16 mouse cellular contexts compared by ENCODE assay signal in genomic region chr8:112269214-112269566, GRCm38 (mm10).
DNase-seq lines count a peak whose midpoint lies in the region; ATAC-seq and TF ChIP-seq lines count a peak whose summit lies in the region.
"Had no signal": no experiment of that assay in that cellular context is flagged by ENCODE, and none has a peak within 500 bp of the region (broad histone marks: within the 10 kb centered on the region; RNA-seq: fewer than 3 reads in every experiment).

No protein-coding gene starts in this region.

- peaks cover 22% of the 10 kb centered on the region for H3K4me1 ChIP-seq in forebrain, embryonic 13.5 days
- peaks cover 16% of the 10 kb centered on the region for H3K4me1 ChIP-seq in hindbrain, embryonic 10.5 days (replicated peaks)
- peaks cover 14% of the 10 kb centered on the region for H3K4me1 ChIP-seq in midbrain, embryonic 11.5 days (ENCODE audit: control insufficient read depth, insufficient read depth, low read length)
- H3K4me1 ChIP-seq in neural tube, embryonic 14.5 days (ENCODE audit: control insufficient read depth, insufficient read depth, low read length) = no peaks in the 10 kb centered on the region
- H3K4me1 ChIP-seq: heart, embryonic 13.5 days had no signal

- ATAC-seq in forebrain, embryonic 13.5 days = peak; percentile 76
- ATAC-seq in midbrain, embryonic 11.5 days (ENCODE audit: low FRiP score) = peak; percentile 74
- peak; percentile 69; the same call in 1 of the 2 replicates for ATAC-seq in neural tube, embryonic 14.5 days (ENCODE audit: low read depth)
- ATAC-seq: CD4-positive, CD25-positive, alpha-beta regulatory T cell, adult 4 months had no signal

- intact Hi-C loops in left cerebral cortex, postnatal 14 days (cut with DNase I) = no loop called here
- intact Hi-C loops in left cerebral cortex, adult 2 months (cut with DNase I) = no loop called here

- peak overlapping the region; percentile 86 for H3K27ac ChIP-seq in forebrain, embryonic 13.5 days
- H3K27ac ChIP-seq in hindbrain, embryonic 10.5 days = peak overlapping the region; percentile 66; the same call in 1 of the 2 replicates
- no peak overlapping the region; the same call in 1 of the 2 replicates for H3K27ac ChIP-seq in midbrain, embryonic 11.5 days (ENCODE audit: low read depth, low read length)
- H3K27ac ChIP-seq in neural tube, embryonic 14.5 days (ENCODE audit: low read depth, low read length) = 0 out of 2 replicates have a peak overlapping the region, but pooled peaks have one; percentile 34
- H3K27ac ChIP-seq in left cerebral cortex, adult 2 months = no peak overlapping the region
- H3K27ac ChIP-seq: heart, embryonic 13.5 days had no signal

- TF ChIP-seq CTCF in left cerebral cortex, adult 2 months (IDR thresholded peaks at IDR 0.05) = no peak

- WGBS in forebrain, embryonic 13.5 days = 4% methylated on average over 8 of the region's 8 CpGs
- WGBS in hindbrain, embryonic 10.5 days = 45% methylated on average over 8 of the region's 8 CpGs
- 32% methylated on average over 8 of the region's 8 CpGs for WGBS in midbrain, embryonic 11.5 days
- 29% methylated on average over 8 of the region's 8 CpGs for WGBS in neural tube, embryonic 14.5 days

- H3K4me2 ChIP-seq in forebrain, embryonic 13.5 days = peak overlapping the region; percentile 49
- H3K4me2 ChIP-seq in midbrain, embryonic 11.5 days = peak overlapping the region; percentile 34
- peak overlapping the region; percentile 7; the same call in 1 of the 2 replicates for H3K4me2 ChIP-seq in neural tube, embryonic 14.5 days (ENCODE audit: low read depth, low read length)
- H3K4me2 ChIP-seq: heart, embryonic 13.5 days had no signal

- H3K9me3 ChIP-seq in forebrain, embryonic 13.5 days (replicated peaks) = no peaks in the 10 kb centered on the region
- H3K9me3 ChIP-seq in hindbrain, embryonic 10.5 days = no peaks in the 10 kb centered on the region
- no peaks in the 10 kb centered on the region for H3K9me3 ChIP-seq in midbrain, embryonic 11.5 days (ENCODE audit: control insufficient read depth, low read length)
- H3K9me3 ChIP-seq in neural tube, embryonic 14.5 days (ENCODE audit: control insufficient read depth, low read length) = no peaks in the 10 kb centered on the region
- H3K9me3 ChIP-seq: heart, embryonic 13.5 days had no signal

- H3K27me3 ChIP-seq in forebrain, embryonic 13.5 days = no peaks in the 10 kb centered on the region
- H3K27me3 ChIP-seq in hindbrain, embryonic 10.5 days (ENCODE audit: insufficient read depth, poor library complexity, severe bottlenecking) = no peaks in the 10 kb centered on the region
- H3K27me3 ChIP-seq in midbrain, embryonic 11.5 days (ENCODE audit: control insufficient read depth, insufficient read depth, low read length) = no peaks in the 10 kb centered on the region
- no peaks in the 10 kb centered on the region for H3K27me3 ChIP-seq in neural tube, embryonic 14.5 days (ENCODE audit: control insufficient read depth, insufficient read depth, low read length)
- H3K27me3 ChIP-seq: heart, embryonic 13.5 days had no signal

- no peaks in the 10 kb centered on the region for H3K36me3 ChIP-seq in forebrain, embryonic 13.5 days (ENCODE audit: poor library complexity, severe bottlenecking)
- H3K36me3 ChIP-seq in hindbrain, embryonic 10.5 days = no peaks in the 10 kb centered on the region
- no peaks in the 10 kb centered on the region for H3K36me3 ChIP-seq in midbrain, embryonic 11.5 days (ENCODE audit: control insufficient read depth, insufficient read depth, low read length)
- no peaks in the 10 kb centered on the region for H3K36me3 ChIP-seq in neural tube, embryonic 14.5 days (ENCODE audit: control insufficient read depth, insufficient read depth, low read length)
- H3K36me3 ChIP-seq: heart, embryonic 13.5 days had no signal

- 0 out of 2 replicates have a peak overlapping the region, but pooled peaks have one; percentile 27 for H3K9ac ChIP-seq in forebrain, embryonic 13.5 days
- H3K9ac ChIP-seq in midbrain, embryonic 11.5 days (ENCODE audit: low read length) = no peak overlapping the region
- no peak overlapping the region for H3K9ac ChIP-seq in neural tube, embryonic 14.5 days (replicated peaks; ENCODE audit: low read depth, low read length)
- H3K9ac ChIP-seq: heart, embryonic 13.5 days had no signal

- DNase-seq in hindbrain, embryonic 10.5 days (ENCODE audit: low spot score) = no peak
- peak; percentile 88 for DNase-seq in midbrain, embryonic 11.5 days (ENCODE audit: low spot score, missing footprints)
- no peak for DNase-seq in cerebellum, postnatal 36 days
- no peak for DNase-seq in left cerebral cortex, postnatal 14 days (ENCODE audit: low spot score in 2 of 2)
- DNase-seq in left cerebral cortex, adult 2 months (ENCODE audit: extremely low spot score in 1 of 2, low spot score in 2 of 2) = no peak
- DNase-seq: adrenal gland, adult 8-10 months; cerebellum, adult 11-12 months; gastrocnemius, postnatal 36 days; kidney, adult 8-10 months; kidney, postnatal 4 days; lung, postnatal 14 days; thymus, adult 18-20 months had no signal

- H3K4me3 ChIP-seq in forebrain, embryonic 13.5 days = peak overlapping the region; percentile 11
- peak overlapping the region; percentile 27; the same call in 1 of the 2 replicates for H3K4me3 ChIP-seq in hindbrain, embryonic 10.5 days
- no peak overlapping the region for H3K4me3 ChIP-seq in midbrain, embryonic 11.5 days (ENCODE audit: low read depth, low read length)
- no peak overlapping the region for H3K4me3 ChIP-seq in neural tube, embryonic 14.5 days (ENCODE audit: low read depth, low read length)
- no peak overlapping the region for H3K4me3 ChIP-seq in left cerebral cortex, adult 2 months
- H3K4me3 ChIP-seq: heart, embryonic 13.5 days had no signal

Comparison
In these comparisons a context has a peak if more than half of its experiments do, and no peak if none do; other contexts are left out.
1. H3K27ac ChIP-seq: peak in forebrain, embryonic 13.5 days (single experiment), hindbrain, embryonic 10.5 days (single experiment) and neural tube, embryonic 14.5 days (single experiment); none in midbrain, embryonic 11.5 days (single experiment) and left cerebral cortex, adult 2 months (single experiment).
2. H3K4me3 ChIP-seq: peak in forebrain, embryonic 13.5 days (single experiment) and hindbrain, embryonic 10.5 days (single experiment); none in midbrain, embryonic 11.5 days (single experiment), neural tube, embryonic 14.5 days (single experiment) and left cerebral cortex, adult 2 months (single experiment).
3. Peak in every context shown above with its lines, with median percentiles within 50 percentile points of each other: ATAC-seq and H3K4me2 ChIP-seq.